Mouse (Mus musculus) hindbrain, embryonic 11.5 days (tissue): ENCODE measurements at regions not wholly inside any gene's neighbourhood (a gene's known extent, or its start where the extent isn't known, plus 50 kb on each side); places are given as distances from the start of the nearest gene placed in this dataset.

ENCODE experiments used
- ATAC-seq: fragments of 200-750 bp; cut with Nextera tagmentation; 2 replicates; pipeline ENCODE4 v1.8.0; 2017; ENCODE audit warnings: mild to moderate bottlenecking, moderate TSS enrichment, moderate library complexity; ENCODE audit not compliant: low FRiP score
- DNase-seq: peaks from one replicate; pipeline ENCODE4 v3.0.0-alpha.2; 2015; ENCODE audit warnings: low spot score
- H3K27ac ChIP-seq: fragments of 300-500 bp; sonication (generic); 2 replicates; pipeline ENCODE4 v1.5.1; 2014; ENCODE audit warnings: mild to moderate bottlenecking, low read depth, low read length
- H3K27me3 ChIP-seq: fragments of 300-500 bp; sonication (generic); 2 replicates; pipeline ENCODE4 v1.6.1; 2014; ENCODE audit warnings: mild to moderate bottlenecking, low read length, moderate library complexity, mixed read lengths; ENCODE audit not compliant: control insufficient read depth, insufficient read depth
- H3K36me3 ChIP-seq: fragments of 300-500 bp; sonication (generic); 2 replicates; pipeline ENCODE4 v1.6.1; 2014; ENCODE audit warnings: mild to moderate bottlenecking, low read length, moderate library complexity, mixed read lengths; ENCODE audit not compliant: control insufficient read depth, insufficient read depth
- H3K4me1 ChIP-seq: fragments of 300-500 bp; sonication (generic); replicated peaks from 2 replicates; pipeline ENCODE4 v1.6.1; 2014; ENCODE audit warnings: low read length, mixed read lengths; ENCODE audit not compliant: control insufficient read depth, insufficient read depth
- H3K4me2 ChIP-seq: fragments of 300-500 bp; sonication (generic); replicated peaks from 2 replicates; pipeline ENCODE4 v1.6.1; 2014; ENCODE audit warnings: mild to moderate bottlenecking, low read depth, low read length
- H3K4me3 ChIP-seq: fragments of 300-500 bp; sonication (generic); 2 replicates; pipeline ENCODE4 v1.5.1; 2014; ENCODE audit warnings: low read depth, low read length
- H3K9ac ChIP-seq: fragments of 300-500 bp; sonication (generic); 2 replicates; pipeline ENCODE4 v1.6.1; 2014; ENCODE audit warnings: low read depth, low read length
- H3K9me3 ChIP-seq: fragments of 300-500 bp; sonication (generic); 2 replicates; pipeline ENCODE4 v1.6.1; 2016; ENCODE audit warnings: low read length; ENCODE audit not compliant: control insufficient read depth
- WGBS: fragments of 180-500 bp; shearing (Covaris S2); extraction: QIAGEN DNeasy Blood & Tissue Kit; methylation state at CpG from one replicate; pipeline ENCODE4 v1.1.7; 2014; 5-methylcytosine and 5-hydroxymethylcytosine counted together

DNA sequence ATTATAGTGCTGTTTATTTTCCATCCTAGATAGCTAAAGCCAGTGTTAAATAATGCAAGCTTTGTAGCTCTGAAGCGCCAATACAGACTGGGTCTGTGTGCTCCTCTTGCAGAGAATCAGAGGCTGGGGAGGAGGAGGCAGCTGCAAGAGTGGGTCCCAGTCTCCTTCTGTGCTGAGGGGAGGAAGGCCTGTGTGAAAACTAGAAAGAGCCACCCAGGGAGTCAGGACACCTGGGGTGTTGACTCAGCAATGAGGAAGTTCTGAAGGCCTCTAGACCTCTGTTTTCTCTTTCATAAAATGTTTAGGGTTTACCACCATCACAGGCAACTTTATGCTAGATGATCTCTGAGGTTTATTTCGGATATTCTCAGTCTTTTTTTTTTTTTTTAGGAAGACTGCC, 254.7 kb downstream of the Igsf11 start:
- Histone ChIP-seq H3K4me1 (no peaks in the 10 kb centered on the region), H3K27me3 (no peaks in the 10 kb centered on the region), H3K9ac (no peak overlapping the region), H3K36me3 (no peaks in the 10 kb centered on the region), H3K9me3 (no peaks in the 10 kb centered on the region), H3K27ac (no peak overlapping the region), H3K4me2 (no peak overlapping the region), H3K4me3 (no peak overlapping the region)
- DNase-seq, result no peak
- no peak for ATAC-seq
- WGBS, result 56% methylated on average over 2 of the region's 2 CpGs

DNA sequence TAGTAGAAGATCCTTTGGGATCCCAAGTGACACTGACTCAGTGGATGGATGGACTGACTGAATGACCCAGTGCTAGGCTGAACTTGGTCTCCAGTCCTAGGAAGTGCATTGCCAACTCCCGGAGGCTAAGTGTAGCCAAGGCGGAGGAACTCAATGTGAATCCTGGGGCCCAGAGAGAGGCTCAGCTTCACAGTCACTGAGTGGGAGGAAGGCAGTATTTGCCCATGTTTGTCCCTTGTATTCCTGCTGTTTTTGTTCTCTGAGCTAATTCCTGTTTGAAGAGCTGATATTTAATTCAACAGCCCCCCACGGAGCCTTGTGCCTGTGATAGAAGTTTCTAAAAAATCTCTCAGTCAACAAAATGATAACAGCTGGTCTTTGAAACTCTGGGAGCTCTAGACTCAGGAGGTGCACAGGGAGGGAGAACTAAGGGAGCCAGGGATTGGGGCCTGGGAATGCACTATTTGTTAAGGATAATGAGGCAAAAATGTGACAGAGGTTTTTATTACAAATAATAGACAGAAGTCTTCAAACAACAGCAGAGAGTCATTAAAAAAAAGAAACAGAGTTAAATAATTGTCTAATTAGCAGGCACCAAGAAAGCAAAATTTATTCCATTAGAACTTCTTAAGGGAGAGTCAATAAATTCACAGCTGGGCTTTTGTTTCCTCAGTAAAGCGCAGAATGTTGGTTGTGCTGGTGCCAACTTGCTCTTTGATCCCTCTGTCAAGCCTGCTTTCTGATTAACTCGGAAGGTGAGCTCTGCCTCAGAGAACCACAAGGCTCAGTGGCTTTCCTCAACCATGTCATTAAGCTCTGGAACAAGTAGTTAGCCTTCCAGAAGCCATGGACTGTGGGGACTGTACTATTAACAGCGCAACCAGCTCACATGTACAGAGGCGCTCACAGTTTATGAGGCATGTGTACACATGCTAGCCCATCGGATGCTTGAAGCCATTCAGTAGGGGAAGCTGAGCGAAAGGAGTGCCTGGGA, 259.2 kb downstream of the Igsf11 start:
- H3K27me3 ChIP-seq, result no peaks in the 10 kb centered on the region
- H3K4me1 ChIP-seq, result no peaks in the 10 kb centered on the region
- H3K9me3 ChIP-seq, result no peaks in the 10 kb centered on the region
- no peak overlapping the region for H3K27ac ChIP-seq
- DNase-seq (no peak), ATAC-seq (no peak)
- H3K9ac ChIP-seq, result no peak overlapping the region
- no peak overlapping the region for H3K4me3 ChIP-seq
- 75% methylated on average over 9 of the region's 9 CpGs for WGBS
- no peak overlapping the region for H3K4me2 ChIP-seq
- no peaks in the 10 kb centered on the region for H3K36me3 ChIP-seq

DNA sequence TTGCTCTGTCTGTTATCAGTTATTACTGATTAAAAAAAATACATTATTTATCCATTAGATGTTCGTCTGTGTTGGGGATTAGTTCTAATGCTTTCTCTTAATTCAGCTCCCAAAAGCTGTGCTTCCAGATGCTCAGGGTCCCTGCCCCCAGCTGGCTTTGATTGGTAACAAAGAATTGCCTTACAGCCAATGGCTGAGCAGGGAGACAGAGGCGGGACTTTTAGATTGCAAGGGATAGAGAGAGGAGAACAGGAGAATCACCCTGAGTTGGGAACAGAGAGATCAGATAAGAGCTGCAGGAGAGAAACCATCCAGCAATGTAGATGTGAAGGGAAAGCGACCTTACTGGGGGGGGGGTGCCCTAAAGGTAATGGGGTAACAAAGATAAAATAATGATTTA, 266.4 kb downstream of the Igsf11 start:
- 31% methylated on average over 3 of the region's 3 CpGs for WGBS

DNA sequence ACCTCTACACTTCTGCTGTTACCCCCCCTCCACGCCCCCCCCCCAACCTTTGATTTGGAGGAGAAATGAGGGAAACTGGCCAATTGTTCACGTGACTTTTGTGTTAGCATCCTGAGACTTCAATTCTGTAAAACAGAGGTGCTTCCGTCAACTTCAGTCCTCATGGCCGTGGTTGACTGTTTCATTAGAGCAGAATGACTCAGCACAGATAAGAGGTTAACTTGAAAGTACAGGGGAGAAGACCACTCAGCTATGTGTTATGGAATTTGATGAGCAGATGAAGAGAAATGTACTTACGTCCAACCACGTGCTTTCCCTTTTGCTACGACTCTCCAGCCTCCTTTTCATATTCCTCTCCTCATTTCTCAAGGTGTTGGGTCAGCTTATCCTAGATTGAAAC, 267.3 kb downstream of the Igsf11 start:
- ATAC-seq (no peak), DNase-seq (no peak)
- no peaks in the 10 kb centered on the region for H3K9me3 ChIP-seq
- no peak overlapping the region for H3K9ac ChIP-seq
- no peaks in the 10 kb centered on the region for H3K4me1 ChIP-seq
- no peaks in the 10 kb centered on the region for H3K36me3 ChIP-seq
- H3K27me3 ChIP-seq, result no peaks in the 10 kb centered on the region
- H3K27ac ChIP-seq, result no peak overlapping the region
- no peak overlapping the region for H3K4me3 ChIP-seq
- WGBS, result 84% methylated on average over 7 of the region's 7 CpGs
- no peak overlapping the region for H3K4me2 ChIP-seq

More for the DNA sequence above, 266.4 kb downstream of the Igsf11 start:
- ATAC-seq, result no peak
- Histone ChIP-seq H3K4me2 (no peak overlapping the region), H3K27ac (no peak overlapping the region), H3K9me3 (no peaks in the 10 kb centered on the region), H3K27me3 (no peaks in the 10 kb centered on the region), H3K4me3 (no peak overlapping the region), H3K9ac (no peak overlapping the region), H3K36me3 (no peaks in the 10 kb centered on the region), H3K4me1 (no peaks in the 10 kb centered on the region)
- no peak for DNase-seq

DNA sequence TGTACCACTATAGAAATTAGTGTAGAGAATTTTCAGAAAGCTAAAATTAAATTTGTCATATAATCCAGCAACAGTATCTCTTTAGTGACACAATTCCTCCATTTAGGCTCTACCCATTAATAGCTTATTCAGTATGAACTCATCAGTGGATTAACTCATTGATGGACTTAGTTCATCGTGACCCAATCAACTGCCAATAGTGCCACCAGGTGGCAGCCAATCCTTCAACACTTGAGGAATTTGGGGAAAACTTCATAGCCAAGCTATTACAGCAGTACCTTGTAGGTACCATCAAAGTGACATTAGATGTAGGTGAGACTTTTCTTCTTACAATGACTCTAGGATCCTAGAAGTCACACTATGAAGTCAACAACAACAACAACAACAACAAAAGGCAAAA, 270.2 kb downstream of the Igsf11 start:
- no peaks in the 10 kb centered on the region for H3K27me3 ChIP-seq
- no peak overlapping the region for H3K4me2 ChIP-seq
- H3K4me3 ChIP-seq, result no peak overlapping the region
- H3K9ac ChIP-seq, result no peak overlapping the region
- DNase-seq (no peak), ATAC-seq (no peak)
- no peaks in the 10 kb centered on the region for H3K4me1 ChIP-seq
- no peaks in the 10 kb centered on the region for H3K9me3 ChIP-seq
- no peak overlapping the region for H3K27ac ChIP-seq
- H3K36me3 ChIP-seq, result no peaks in the 10 kb centered on the region
- 42% methylated on average over 1 of the region's 1 CpGs for WGBS

DNA sequence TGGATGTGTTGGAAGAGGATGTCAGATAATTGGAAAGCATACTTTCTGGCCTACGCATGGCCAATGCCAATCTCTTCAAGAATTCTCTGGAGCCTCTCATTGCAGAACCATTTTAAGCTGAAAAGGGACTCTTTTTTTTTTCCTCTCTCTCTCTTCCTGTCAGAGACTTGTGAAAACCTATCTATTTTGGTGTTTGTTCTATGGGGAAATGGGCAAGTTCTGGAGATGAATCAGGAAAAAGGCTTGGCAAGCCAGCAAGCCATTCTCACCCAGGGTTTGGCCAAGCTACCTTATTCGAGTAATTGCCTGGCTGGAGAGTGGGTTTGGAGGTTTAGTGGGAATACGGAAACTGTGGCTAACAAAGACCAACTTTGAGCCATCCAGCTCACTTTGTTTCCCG, 299.4 kb downstream of the Igsf11 start:
- Histone ChIP-seq H3K27me3 (no peaks in the 10 kb centered on the region), H3K27ac (no peak overlapping the region), H3K9me3 (no peaks in the 10 kb centered on the region), H3K36me3 (no peaks in the 10 kb centered on the region), H3K9ac (no peak overlapping the region), H3K4me3 (no peak overlapping the region), H3K4me2 (no peak overlapping the region), H3K4me1 (no peaks in the 10 kb centered on the region)
- ATAC-seq (no peak), DNase-seq (no peak)
- 85% methylated on average over 4 of the region's 4 CpGs for WGBS

DNA sequence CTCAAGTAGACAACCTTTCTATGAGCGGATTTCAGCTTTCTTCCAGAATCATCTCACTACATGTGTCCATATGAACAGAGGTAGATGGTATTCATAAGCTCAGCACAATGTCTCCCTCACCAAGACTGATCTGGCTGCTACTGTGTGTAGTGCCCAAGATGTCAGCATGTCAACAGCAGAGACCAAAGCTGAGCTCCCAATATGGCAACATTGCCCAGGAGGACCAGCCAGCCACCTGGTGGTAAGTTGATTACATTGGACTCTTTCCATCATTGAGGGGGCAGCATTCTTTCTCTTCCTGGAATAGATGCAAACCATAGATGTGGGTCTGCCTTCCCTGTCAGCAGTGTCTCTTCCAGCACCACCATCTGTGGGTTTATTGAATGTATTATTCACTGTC, 303.0 kb downstream of the Igsf11 start:
- no peaks in the 10 kb centered on the region for H3K27me3 ChIP-seq
- H3K4me3 ChIP-seq, result no peak overlapping the region
- H3K4me1 ChIP-seq, result no peaks in the 10 kb centered on the region
- WGBS, result 90% methylated on average over 1 of the region's 1 CpGs
- H3K4me2 ChIP-seq, result no peak overlapping the region
- no peak overlapping the region for H3K9ac ChIP-seq
- no peaks in the 10 kb centered on the region for H3K36me3 ChIP-seq
- ATAC-seq (no peak), DNase-seq (no peak)
- H3K27ac ChIP-seq, result no peak overlapping the region
- H3K9me3 ChIP-seq, result no peaks in the 10 kb centered on the region

DNA sequence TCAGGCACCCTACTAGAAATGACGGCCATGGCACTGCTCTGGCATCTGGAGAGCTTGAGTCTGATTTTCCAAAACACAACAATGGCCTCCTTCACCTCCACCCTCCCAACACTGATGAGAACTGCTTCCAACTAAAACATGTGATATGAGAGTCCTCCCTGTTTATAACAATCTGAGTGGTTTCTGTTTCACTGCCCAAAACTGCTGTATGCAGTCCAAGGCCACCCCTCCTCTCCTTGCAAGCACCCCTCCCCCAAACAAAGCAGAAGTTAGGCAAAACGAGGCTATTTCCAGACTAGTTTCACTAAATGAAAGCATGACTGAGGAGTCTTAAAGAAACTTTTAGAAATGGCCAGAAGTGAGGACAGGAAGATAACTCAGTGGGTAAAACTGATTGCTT, 304.4 kb downstream of the Igsf11 start:
- no peak overlapping the region for H3K27ac ChIP-seq

DNA sequence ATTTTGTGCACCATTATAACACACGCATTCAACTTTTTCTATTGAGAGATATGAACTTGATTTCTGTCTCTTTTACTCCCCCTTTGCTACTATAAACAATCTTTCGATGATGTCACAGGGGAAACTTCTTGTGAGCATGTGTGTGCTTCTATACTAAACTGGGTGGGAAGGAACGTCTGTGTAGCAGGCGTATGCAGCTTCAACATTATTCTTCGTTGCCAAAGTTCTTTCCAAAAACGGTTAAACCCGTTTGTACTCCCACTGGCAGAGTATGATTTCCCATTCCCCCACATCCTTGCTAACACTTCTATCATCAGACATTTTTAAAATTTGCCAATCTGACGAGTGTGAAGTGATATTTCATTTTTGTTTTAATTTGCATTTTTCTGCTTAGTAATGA, 331.1 kb downstream of the Igsf11 start:
- Histone ChIP-seq H3K9ac (no peak overlapping the region), H3K4me1 (no peaks in the 10 kb centered on the region), H3K9me3 (no peaks in the 10 kb centered on the region), H3K4me2 (no peak overlapping the region), H3K27ac (no peak overlapping the region), H3K36me3 (no peaks in the 10 kb centered on the region), H3K4me3 (no peak overlapping the region), H3K27me3 (no peaks in the 10 kb centered on the region)
- no peak for ATAC-seq
- no peak for DNase-seq
- 85% methylated on average over 8 of the region's 8 CpGs for WGBS

More for the DNA sequence above, 304.4 kb downstream of the Igsf11 start:
- Histone ChIP-seq H3K9me3 (no peaks in the 10 kb centered on the region), H3K36me3 (no peaks in the 10 kb centered on the region), H3K4me2 (no peak overlapping the region), H3K4me3 (no peak overlapping the region), H3K27me3 (no peaks in the 10 kb centered on the region), H3K9ac (no peak overlapping the region), H3K4me1 (no peaks in the 10 kb centered on the region)
- DNase-seq (no peak), ATAC-seq (no peak)
- 70% methylated on average over 2 of the region's 2 CpGs for WGBS
